Mouse (Mus musculus): ENCODE measurements at regions not wholly inside any gene's neighbourhood (a gene's known extent, or its start where the extent isn't known, plus 50 kb on each side); places are given as distances from the start of the nearest gene placed in this dataset.
"Not testable (repeated sequence)": the region's sequence is repeated elsewhere in the genome, so short reads cannot be mapped to it uniquely, and the experiment has no call there.

DNA sequence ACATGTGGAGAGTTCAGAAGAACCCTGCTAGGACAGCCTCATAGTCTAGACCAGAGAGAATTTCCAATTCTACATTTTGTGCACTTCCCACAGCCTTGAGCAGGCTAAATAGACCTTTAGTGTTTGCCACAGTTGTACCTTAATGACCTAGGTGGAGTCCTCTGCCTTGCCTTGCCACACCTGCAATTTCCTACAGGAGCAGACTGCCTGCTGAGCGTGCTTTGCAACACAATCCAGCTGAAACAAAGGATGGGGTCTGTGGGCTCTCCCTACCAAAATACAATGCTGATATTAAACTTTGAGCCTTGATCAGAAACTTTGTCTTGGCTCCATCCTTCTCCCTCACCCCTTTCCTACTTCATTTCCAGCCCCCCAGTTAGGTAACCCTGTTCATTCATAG lies 326.0 kb upstream of the Snx7 start:
- no peak overlapping the region for H3K4me2 ChIP-seq (ENCODE audit: low read length)
- no peak overlapping the region for H3K4me3 ChIP-seq (ENCODE audit: control insufficient read depth in 1 of 2, insufficient read depth in 1 of 2, low read depth in 1 of 2, low read length in 2 of 2)
- no peak overlapping the region for H3K27ac ChIP-seq (replicated peaks in 1 of 2; ENCODE audit: control insufficient read depth in 1 of 2, insufficient read depth in 1 of 2, low read depth in 2 of 2, low read length in 2 of 2)
- peaks cover 0 to 5% of the 10 kb centered on the region in 2 experiments; a peak in 1 of 4 replicates for H3K4me1 ChIP-seq (ENCODE audit: control insufficient read depth in 2 of 2, insufficient read depth in 2 of 2, low read length in 2 of 2)
- 77% methylated on average over 1 of the region's 1 CpGs for WGBS
- H3K27me3 ChIP-seq (ENCODE audit: control insufficient read depth, insufficient read depth, low read length): no peaks in the 10 kb centered on the region
- H3K9ac ChIP-seq (ENCODE audit: low read length): no peak overlapping the region
- ATAC-seq (ENCODE audit: insufficient number of reproducible peaks, insufficient read depth, low FRiP score, low read depth): no peak
- H3K9me3 ChIP-seq (ENCODE audit: control insufficient read depth, low read length): no peaks in the 10 kb centered on the region
- no peaks in the 10 kb centered on the region for H3K36me3 ChIP-seq (ENCODE audit: control insufficient read depth, insufficient read depth, low read length)

DNA sequence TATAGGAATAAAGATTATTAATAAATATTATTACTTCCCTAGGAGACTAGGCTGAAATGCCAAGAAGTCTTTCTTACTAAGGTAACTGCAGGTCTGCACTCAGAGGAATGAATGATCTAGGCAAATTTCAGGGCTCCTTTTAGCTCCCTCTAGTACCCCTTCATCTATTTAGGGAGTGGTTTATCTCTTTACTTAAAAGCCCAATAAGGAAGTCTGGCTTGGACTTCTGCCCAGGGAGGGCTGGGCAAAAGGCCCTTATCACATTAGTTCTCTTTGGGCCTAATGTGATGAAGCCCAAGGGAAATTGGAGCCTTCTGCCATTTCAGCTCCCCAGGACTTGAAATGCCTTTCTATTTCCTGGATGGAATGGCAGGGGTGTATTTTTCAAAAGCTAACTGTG lies 320.6 kb upstream of the Snx7 start:
- H3K9me3 ChIP-seq (ENCODE audit: control insufficient read depth, low read length): no peaks in the 10 kb centered on the region
- ATAC-seq (ENCODE audit: insufficient number of reproducible peaks, insufficient read depth, low FRiP score, low read depth): peak; percentile 47; the same call in 1 of the 2 replicates
- H3K27ac ChIP-seq (replicated peaks in 1 of 2; ENCODE audit: control insufficient read depth in 1 of 2, insufficient read depth in 1 of 2, low read depth in 2 of 2, low read length in 2 of 2): peak overlapping the region in 1 of 2 experiments; percentile 54; a peak in 2 of 4 replicates

DNA sequence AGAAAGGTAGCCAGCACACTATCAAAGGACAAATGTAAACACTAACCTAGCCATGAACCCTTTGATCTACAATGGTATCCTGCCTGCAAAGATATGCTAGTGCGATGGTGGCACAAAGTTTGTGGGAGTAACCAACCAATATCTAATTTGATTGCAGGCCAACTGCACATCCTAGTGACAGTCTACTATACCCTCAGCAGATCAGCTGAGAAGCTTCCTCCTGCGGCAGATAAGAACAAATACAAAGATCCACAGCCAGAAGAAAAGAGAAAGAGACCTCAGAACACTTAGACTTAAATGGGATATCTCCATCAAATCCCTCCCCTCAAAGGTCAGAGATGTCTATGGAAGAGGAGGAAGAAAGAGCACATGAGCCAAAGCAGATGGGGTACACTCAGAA lies 308.7 kb upstream of the Snx7 start:
- Histone ChIP-seq H3K36me3 (ENCODE audit: control insufficient read depth, insufficient read depth, low read length) (no peaks in the 10 kb centered on the region), H3K27me3 (ENCODE audit: control insufficient read depth, insufficient read depth, low read length) (no peaks in the 10 kb centered on the region), H3K9me3 (ENCODE audit: control insufficient read depth, low read length) (no peaks in the 10 kb centered on the region)

More for the DNA sequence above, 320.6 kb upstream of the Snx7 start:
- H3K9ac ChIP-seq (ENCODE audit: low read length): no peak overlapping the region
- no peak overlapping the region for H3K4me2 ChIP-seq (ENCODE audit: low read length)
- no peaks in the 10 kb centered on the region for H3K36me3 ChIP-seq (ENCODE audit: control insufficient read depth, insufficient read depth, low read length)
- peaks cover 0 to 8% of the 10 kb centered on the region in 2 experiments; a peak in 1 of 4 replicates for H3K4me1 ChIP-seq (ENCODE audit: control insufficient read depth in 2 of 2, insufficient read depth in 2 of 2, low read length in 2 of 2)
- H3K4me3 ChIP-seq (ENCODE audit: control insufficient read depth in 1 of 2, insufficient read depth in 1 of 2, low read depth in 1 of 2, low read length in 2 of 2): no peak overlapping the region
- no peaks in the 10 kb centered on the region for H3K27me3 ChIP-seq (ENCODE audit: control insufficient read depth, insufficient read depth, low read length)

GRCm38 (mm10) chr3:118162916-118163315 lies 294.2 kb upstream of the Snx7 start:
- Histone ChIP-seq H3K9ac (ENCODE audit: low read length) (no peak overlapping the region), H3K27ac (replicated peaks in 1 of 2; ENCODE audit: control insufficient read depth in 1 of 2, insufficient read depth in 1 of 2, low read depth in 2 of 2, low read length in 2 of 2) (no peak overlapping the region), H3K9me3 (ENCODE audit: control insufficient read depth, low read length) (no peaks in the 10 kb centered on the region), H3K36me3 (ENCODE audit: control insufficient read depth, insufficient read depth, low read length) (no peaks in the 10 kb centered on the region), H3K4me3 (ENCODE audit: control insufficient read depth in 1 of 2, insufficient read depth in 1 of 2, low read depth in 1 of 2, low read length in 2 of 2) (no peak overlapping the region), H3K27me3 (ENCODE audit: control insufficient read depth, insufficient read depth, low read length) (no peaks in the 10 kb centered on the region), H3K4me2 (ENCODE audit: low read length) (no peak overlapping the region), H3K4me1 (ENCODE audit: control insufficient read depth in 2 of 2, insufficient read depth in 2 of 2, low read length in 2 of 2) (no peaks in the 10 kb centered on the region)
- WGBS: 82% methylated on average over 2 of the region's 2 CpGs
- no peak for ATAC-seq (ENCODE audit: insufficient number of reproducible peaks, insufficient read depth, low FRiP score, low read depth)

More for the DNA sequence above, 308.7 kb upstream of the Snx7 start:
- no peak overlapping the region for H3K4me2 ChIP-seq (ENCODE audit: low read length)
- ATAC-seq (ENCODE audit: insufficient number of reproducible peaks, insufficient read depth, low FRiP score, low read depth): no peak
- WGBS: 84% methylated on average over 2 of the region's 2 CpGs
- no peak overlapping the region for H3K4me3 ChIP-seq (ENCODE audit: control insufficient read depth in 1 of 2, insufficient read depth in 1 of 2, low read depth in 1 of 2, low read length in 2 of 2)
- H3K4me1 ChIP-seq (ENCODE audit: control insufficient read depth in 2 of 2, insufficient read depth in 2 of 2, low read length in 2 of 2): no peaks in the 10 kb centered on the region
- H3K27ac ChIP-seq (replicated peaks in 1 of 2; ENCODE audit: control insufficient read depth in 1 of 2, insufficient read depth in 1 of 2, low read depth in 2 of 2, low read length in 2 of 2): no peak overlapping the region
- H3K9ac ChIP-seq (ENCODE audit: low read length): no peak overlapping the region

DNA sequence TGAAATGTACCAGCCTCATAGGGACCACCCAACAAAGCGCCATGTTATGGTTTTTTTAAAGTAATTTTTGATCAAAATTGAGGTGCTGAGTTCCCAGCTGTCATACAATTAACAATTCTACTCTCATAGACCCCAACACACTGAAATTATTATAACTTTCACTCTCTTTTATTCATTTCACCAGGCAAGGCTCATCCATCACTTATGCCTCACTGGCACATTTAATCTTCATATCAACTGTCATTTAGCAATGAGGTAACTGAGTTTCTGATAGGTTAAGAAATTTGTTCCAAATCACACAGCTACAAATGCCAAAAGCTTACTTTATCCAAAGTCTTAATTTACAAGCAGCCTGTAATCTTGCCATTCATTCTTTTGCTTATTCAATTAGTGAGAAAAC lies 276.1 kb upstream of the Snx7 start:
- no peak for ATAC-seq (ENCODE audit: insufficient number of reproducible peaks, insufficient read depth, low FRiP score, low read depth)
- no peak overlapping the region for H3K27ac ChIP-seq (replicated peaks in 1 of 2; ENCODE audit: control insufficient read depth in 1 of 2, insufficient read depth in 1 of 2, low read depth in 2 of 2, low read length in 2 of 2)
- no peak overlapping the region for H3K4me2 ChIP-seq (ENCODE audit: low read length)
- no peaks in the 10 kb centered on the region for H3K9me3 ChIP-seq (ENCODE audit: control insufficient read depth, low read length)
- 96% methylated on average over 1 of the region's 1 CpGs for WGBS
- no peak overlapping the region for H3K9ac ChIP-seq (ENCODE audit: low read length)
- H3K27me3 ChIP-seq (ENCODE audit: control insufficient read depth, insufficient read depth, low read length): no peaks in the 10 kb centered on the region
- H3K4me3 ChIP-seq (ENCODE audit: control insufficient read depth in 1 of 2, insufficient read depth in 1 of 2, low read depth in 1 of 2, low read length in 2 of 2): no peak overlapping the region
- H3K4me1 ChIP-seq (ENCODE audit: control insufficient read depth in 2 of 2, insufficient read depth in 2 of 2, low read length in 2 of 2): peaks cover 2 to 3% of the 10 kb centered on the region in 2 experiments; a peak in 2 of 4 replicates
- no peaks in the 10 kb centered on the region for H3K36me3 ChIP-seq (ENCODE audit: control insufficient read depth, insufficient read depth, low read length)

- no peak overlapping the region for H3K4me2 ChIP-seq (ENCODE audit: low read length)
- 77% methylated on average over 8 of the region's 8 CpGs for WGBS
- no peaks in the 10 kb centered on the region for H3K27me3 ChIP-seq (ENCODE audit: control insufficient read depth, insufficient read depth, low read length)
- no peak overlapping the region for H3K9ac ChIP-seq (ENCODE audit: low read length)
- H3K4me3 ChIP-seq (ENCODE audit: control insufficient read depth in 1 of 2, insufficient read depth in 1 of 2, low read depth in 1 of 2, low read length in 2 of 2): no peak overlapping the region
- peaks cover 2 to 3% of the 10 kb centered on the region in 2 experiments; a peak in 2 of 4 replicates for H3K4me1 ChIP-seq (ENCODE audit: control insufficient read depth in 2 of 2, insufficient read depth in 2 of 2, low read length in 2 of 2)
- no peaks in the 10 kb centered on the region for H3K36me3 ChIP-seq (ENCODE audit: control insufficient read depth, insufficient read depth, low read length)
- ATAC-seq (ENCODE audit: insufficient number of reproducible peaks, insufficient read depth, low FRiP score, low read depth): no peak
- no peak overlapping the region for H3K27ac ChIP-seq (replicated peaks in 1 of 2; ENCODE audit: control insufficient read depth in 1 of 2, insufficient read depth in 1 of 2, low read depth in 2 of 2, low read length in 2 of 2)
- no peaks in the 10 kb centered on the region for H3K9me3 ChIP-seq (ENCODE audit: control insufficient read depth, low read length)
Observed at GRCm38 (mm10) chr3:118141731-118142130, 273.0 kb upstream of the Snx7 start.

DNA sequence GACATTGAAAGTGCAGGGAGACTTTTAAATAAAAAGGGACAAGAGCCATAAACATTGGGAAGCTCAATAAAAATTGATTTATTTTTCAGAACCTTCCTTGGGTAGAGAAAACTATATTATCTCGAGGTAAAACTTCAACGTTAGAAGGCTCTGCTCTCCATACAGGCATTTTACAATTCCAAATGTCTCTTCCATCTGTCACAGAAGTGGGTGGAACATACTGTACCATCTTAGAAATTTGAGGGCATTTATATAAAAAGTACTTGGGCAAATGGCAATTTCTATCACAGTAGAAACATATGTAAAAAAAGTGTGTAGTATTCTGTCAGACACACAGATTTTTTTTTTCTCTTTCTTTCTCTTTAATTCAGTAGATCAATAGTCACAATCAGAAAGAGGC lies 271.4 kb upstream of the Snx7 start:
- no peak overlapping the region for H3K4me3 ChIP-seq (ENCODE audit: control insufficient read depth in 1 of 2, insufficient read depth in 1 of 2, low read depth in 1 of 2, low read length in 2 of 2)
- WGBS: 80% methylated on average over 2 of the region's 2 CpGs
- no peaks in the 10 kb centered on the region for H3K27me3 ChIP-seq (ENCODE audit: control insufficient read depth, insufficient read depth, low read length)
- H3K9me3 ChIP-seq (ENCODE audit: control insufficient read depth, low read length): no peaks in the 10 kb centered on the region
- no peak overlapping the region for H3K27ac ChIP-seq (replicated peaks in 1 of 2; ENCODE audit: control insufficient read depth in 1 of 2, insufficient read depth in 1 of 2, low read depth in 2 of 2, low read length in 2 of 2)
- H3K36me3 ChIP-seq (ENCODE audit: control insufficient read depth, insufficient read depth, low read length): no peaks in the 10 kb centered on the region
- no peak overlapping the region for H3K9ac ChIP-seq (ENCODE audit: low read length)
- no peak overlapping the region for H3K4me2 ChIP-seq (ENCODE audit: low read length)
- ATAC-seq (ENCODE audit: insufficient number of reproducible peaks, insufficient read depth, low FRiP score, low read depth): no peak
- peaks cover 2 to 3% of the 10 kb centered on the region in 2 experiments; a peak in 2 of 4 replicates for H3K4me1 ChIP-seq (ENCODE audit: control insufficient read depth in 2 of 2, insufficient read depth in 2 of 2, low read length in 2 of 2)

DNA sequence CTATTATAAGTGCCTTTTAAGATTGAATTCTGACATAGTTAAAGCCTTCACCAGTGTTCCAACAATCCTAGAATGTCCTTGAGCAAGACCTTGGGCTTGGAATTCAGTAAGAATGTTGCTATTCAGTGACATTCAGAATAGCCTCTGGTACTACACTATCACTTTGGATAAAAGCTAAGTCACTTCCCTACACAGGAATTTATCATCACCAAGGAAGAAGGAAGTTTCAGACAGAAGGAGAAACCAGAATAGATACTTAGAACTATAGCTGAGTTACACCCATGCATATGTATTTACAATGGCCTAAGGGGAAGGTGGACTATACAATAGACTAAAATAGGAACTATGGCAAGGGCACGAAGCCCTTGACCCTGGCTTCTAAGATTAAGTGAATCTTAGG lies 259.6 kb upstream of the Snx7 start:
- not testable (repeated sequence) for ATAC-seq (ENCODE audit: insufficient number of reproducible peaks, insufficient read depth, low FRiP score, low read depth); H3K27me3 ChIP-seq (ENCODE audit: control insufficient read depth, insufficient read depth, low read length); H3K4me1 ChIP-seq (ENCODE audit: control insufficient read depth in 2 of 2, insufficient read depth in 2 of 2, low read length in 2 of 2); H3K9me3 ChIP-seq (ENCODE audit: control insufficient read depth, low read length); H3K9ac ChIP-seq (ENCODE audit: low read length); H3K4me2 ChIP-seq (ENCODE audit: low read length); H3K4me3 ChIP-seq (ENCODE audit: control insufficient read depth in 1 of 2, insufficient read depth in 1 of 2, low read depth in 1 of 2, low read length in 2 of 2); H3K36me3 ChIP-seq (ENCODE audit: control insufficient read depth, insufficient read depth, low read length); H3K27ac ChIP-seq (replicated peaks in 1 of 2; ENCODE audit: control insufficient read depth in 1 of 2, insufficient read depth in 1 of 2, low read depth in 2 of 2, low read length in 2 of 2)
- 86% methylated on average over 1 of the region's 1 CpGs for WGBS

Measured in heart, embryonic 14.5 days (tissue).